Mouse (Mus musculus): ENCODE measurements at regions not wholly inside any gene's neighbourhood (a gene's known extent, or its start where the extent isn't known, plus 50 kb on each side); places are given as distances from the start of the nearest gene placed in this dataset.

- H3K27ac ChIP-seq (ENCODE audit: low read depth) = no peak overlapping the region
- WGBS = 74% methylated on average over 10 of the region's 10 CpGs
- no peak overlapping the region for H3K9ac ChIP-seq
- no peaks in the 10 kb centered on the region for H3K9me3 ChIP-seq (ENCODE audit: low read depth, low read length)
- TF ChIP-seq CTCF (IDR thresholded peaks at IDR 0.05; ENCODE audit: low read depth) = no peak
- DNase-seq = peak; percentile 2
- H3K4me3 ChIP-seq (ENCODE audit: low read depth, low read length) = no peak overlapping the region
- no peaks in the 10 kb centered on the region for H3K27me3 ChIP-seq (ENCODE audit: insufficient read depth, low read length)
- no peaks in the 10 kb centered on the region for H3K4me1 ChIP-seq (ENCODE audit: insufficient read depth)
- no peak overlapping the region for H3K4me2 ChIP-seq
- H3K36me3 ChIP-seq (ENCODE audit: insufficient read depth) = no peaks in the 10 kb centered on the region
- ATAC-seq (ENCODE audit: insufficient read depth) = no peak
These were observed 917.5 kb downstream of the Olfm4 start for GRCm38 (mm10) chr14:80901346-80901745.

GRCm38 (mm10) chr14:80901759-80902163, 917.9 kb downstream of the Olfm4 start:
- no peak overlapping the region for H3K4me3 ChIP-seq (ENCODE audit: low read depth, low read length)
- H3K27ac ChIP-seq (ENCODE audit: low read depth) = no peak overlapping the region
- no peaks in the 10 kb centered on the region for H3K4me1 ChIP-seq (ENCODE audit: insufficient read depth)
- no peak for TF ChIP-seq CTCF (IDR thresholded peaks at IDR 0.05; ENCODE audit: low read depth)
- no peak overlapping the region for H3K9ac ChIP-seq
- no peak overlapping the region for H3K4me2 ChIP-seq
- no peak for DNase-seq
- no peak for ATAC-seq (ENCODE audit: insufficient read depth)
- no peaks in the 10 kb centered on the region for H3K36me3 ChIP-seq (ENCODE audit: insufficient read depth)
- no peaks in the 10 kb centered on the region for H3K9me3 ChIP-seq (ENCODE audit: low read depth, low read length)
- H3K27me3 ChIP-seq (ENCODE audit: insufficient read depth, low read length) = no peaks in the 10 kb centered on the region
- 87% methylated on average over 9 of the region's 9 CpGs for WGBS

GRCm38 (mm10) chr14:80916031-80916430, 932.1 kb downstream of the Olfm4 start:
- Histone ChIP-seq H3K9me3 (ENCODE audit: low read depth, low read length) (no peaks in the 10 kb centered on the region), H3K4me1 (ENCODE audit: insufficient read depth) (no peaks in the 10 kb centered on the region), H3K27ac (ENCODE audit: low read depth) (no peak overlapping the region), H3K36me3 (ENCODE audit: insufficient read depth) (no peaks in the 10 kb centered on the region), H3K4me2 (no peak overlapping the region), H3K9ac (no peak overlapping the region), H3K27me3 (ENCODE audit: insufficient read depth, low read length) (no peaks in the 10 kb centered on the region), H3K4me3 (ENCODE audit: low read depth, low read length) (no peak overlapping the region)
- DNase-seq = peak; percentile 44
- WGBS = 56% methylated on average over 3 of the region's 3 CpGs
- no peak for TF ChIP-seq CTCF (IDR thresholded peaks at IDR 0.05; ENCODE audit: low read depth)
- ATAC-seq (ENCODE audit: insufficient read depth) = no peak

GRCm38 (mm10) chr14:80923732-80924131, 939.9 kb downstream of the Olfm4 start:
- H3K36me3 ChIP-seq (ENCODE audit: insufficient read depth) = no peaks in the 10 kb centered on the region
- DNase-seq (peak; percentile 13), ATAC-seq (ENCODE audit: insufficient read depth) (no peak)
- H3K4me2 ChIP-seq = no peak overlapping the region
- no peak for TF ChIP-seq CTCF (IDR thresholded peaks at IDR 0.05; ENCODE audit: low read depth)
- H3K9me3 ChIP-seq (ENCODE audit: low read depth, low read length) = no peaks in the 10 kb centered on the region
- no peaks in the 10 kb centered on the region for H3K4me1 ChIP-seq (ENCODE audit: insufficient read depth)
- no peak overlapping the region for H3K27ac ChIP-seq (ENCODE audit: low read depth)
- H3K27me3 ChIP-seq (ENCODE audit: insufficient read depth, low read length) = no peaks in the 10 kb centered on the region
- H3K9ac ChIP-seq = no peak overlapping the region
- 45% methylated on average over 2 of the region's 2 CpGs for WGBS
- no peak overlapping the region for H3K4me3 ChIP-seq (ENCODE audit: low read depth, low read length)

GRCm38 (mm10) chr14:80959966-80960365, 976.1 kb downstream of the Olfm4 start:
- ATAC-seq (ENCODE audit: insufficient read depth) (no peak), DNase-seq (no peak)
- H3K4me3 ChIP-seq (ENCODE audit: low read depth, low read length) = no peak overlapping the region
- H3K36me3 ChIP-seq (ENCODE audit: insufficient read depth) = no peaks in the 10 kb centered on the region
- no peaks in the 10 kb centered on the region for H3K9me3 ChIP-seq (ENCODE audit: low read depth, low read length)
- H3K27me3 ChIP-seq (ENCODE audit: insufficient read depth, low read length) = no peaks in the 10 kb centered on the region
- no peak overlapping the region for H3K9ac ChIP-seq
- H3K4me1 ChIP-seq (ENCODE audit: insufficient read depth) = no peaks in the 10 kb centered on the region
- no peak for TF ChIP-seq CTCF (IDR thresholded peaks at IDR 0.05; ENCODE audit: low read depth)
- no peak overlapping the region for H3K27ac ChIP-seq (ENCODE audit: low read depth)
- no peak overlapping the region for H3K4me2 ChIP-seq
- 79% methylated on average over 2 of the region's 2 CpGs for WGBS

- no peak for TF ChIP-seq CTCF (IDR thresholded peaks at IDR 0.05; ENCODE audit: low read depth)
- no peaks in the 10 kb centered on the region for H3K27me3 ChIP-seq (ENCODE audit: insufficient read depth, low read length)
- H3K9me3 ChIP-seq (ENCODE audit: low read depth, low read length) = no peaks in the 10 kb centered on the region
- no peak for DNase-seq
- no peak overlapping the region for H3K9ac ChIP-seq
- no peak overlapping the region for H3K4me3 ChIP-seq (ENCODE audit: low read depth, low read length)
- no peak for ATAC-seq (ENCODE audit: insufficient read depth)
- no peaks in the 10 kb centered on the region for H3K36me3 ChIP-seq (ENCODE audit: insufficient read depth)
- no peak overlapping the region for H3K27ac ChIP-seq (ENCODE audit: low read depth)
- H3K4me1 ChIP-seq (ENCODE audit: insufficient read depth) = peaks cover 7% of the 10 kb centered on the region; the same call in 1 of the 2 replicates
- 79% methylated on average over 4 of the region's 4 CpGs for WGBS
- no peak overlapping the region for H3K4me2 ChIP-seq
These were observed 991.9 kb downstream of the Olfm4 start for GRCm38 (mm10) chr14:80975795-80976194.

- Histone ChIP-seq H3K4me3 (ENCODE audit: low read depth, low read length) (no peak overlapping the region), H3K27me3 (ENCODE audit: insufficient read depth, low read length) (no peaks in the 10 kb centered on the region), H3K36me3 (ENCODE audit: insufficient read depth) (no peaks in the 10 kb centered on the region), H3K27ac (ENCODE audit: low read depth) (no peak overlapping the region), H3K4me2 (no peak overlapping the region), H3K9me3 (ENCODE audit: low read depth, low read length) (no peaks in the 10 kb centered on the region), H3K4me1 (ENCODE audit: insufficient read depth) (peaks cover 7% of the 10 kb centered on the region; the same call in 1 of the 2 replicates), H3K9ac (no peak overlapping the region)
- WGBS = 47% methylated on average over 5 of the region's 5 CpGs
- TF ChIP-seq CTCF (IDR thresholded peaks at IDR 0.05; ENCODE audit: low read depth) = no peak
- DNase-seq (no peak), ATAC-seq (ENCODE audit: insufficient read depth) (no peak)
These were observed 992.8 kb downstream of the Olfm4 start for GRCm38 (mm10) chr14:80976662-80977061.

- H3K9ac ChIP-seq = no peak overlapping the region
- no peak overlapping the region for H3K4me3 ChIP-seq (ENCODE audit: low read depth, low read length)
- no peak overlapping the region for H3K27ac ChIP-seq (ENCODE audit: low read depth)
- peak; percentile 79 for ATAC-seq (ENCODE audit: insufficient read depth)
- WGBS = 15% methylated on average over 5 of the region's 5 CpGs
- peak; percentile 59 for DNase-seq
- H3K4me1 ChIP-seq (ENCODE audit: insufficient read depth) = peaks cover 7% of the 10 kb centered on the region; the same call in 1 of the 2 replicates
- no peaks in the 10 kb centered on the region for H3K36me3 ChIP-seq (ENCODE audit: insufficient read depth)
- H3K27me3 ChIP-seq (ENCODE audit: insufficient read depth, low read length) = no peaks in the 10 kb centered on the region
- no peak for TF ChIP-seq CTCF (IDR thresholded peaks at IDR 0.05; ENCODE audit: low read depth)
- H3K9me3 ChIP-seq (ENCODE audit: low read depth, low read length) = no peaks in the 10 kb centered on the region
- H3K4me2 ChIP-seq = no peak overlapping the region
These were observed 995.6 kb downstream of the Olfm4 start for GRCm38 (mm10) chr14:80979475-80979874.

All from lung, embryonic 14.5 days (tissue).